Mouse (Mus musculus): Measurements from ENCODE around the gene Shmt2.

Gene Shmt2

GRCm38 (mm10) chr10:127522088-127522581 lies at the start of gene Shmt2:
TSS of gene Shmt2 (minus strand) at chr10:127522444.
- DNase-seq (ENCODE audit: low spot score in 2 of 2) = peak; percentile 93 to 94

- no peak for DNase-seq (ENCODE audit: low spot score in 2 of 2)
Measured at GRCm38 (mm10) chr10:127570937-127571641, 48.8 kb upstream of the Shmt2 start.

- DNase-seq (ENCODE audit: low spot score in 2 of 2) = no peak
Measured at GRCm38 (mm10) chr10:127570384-127570783, 48.1 kb upstream of the Shmt2 start.

GRCm38 (mm10) chr10:127569450-127569849 lies 47.2 kb upstream of the Shmt2 start:
- DNase-seq (ENCODE audit: low spot score in 2 of 2) = peak; percentile 72 to 84

DNA sequence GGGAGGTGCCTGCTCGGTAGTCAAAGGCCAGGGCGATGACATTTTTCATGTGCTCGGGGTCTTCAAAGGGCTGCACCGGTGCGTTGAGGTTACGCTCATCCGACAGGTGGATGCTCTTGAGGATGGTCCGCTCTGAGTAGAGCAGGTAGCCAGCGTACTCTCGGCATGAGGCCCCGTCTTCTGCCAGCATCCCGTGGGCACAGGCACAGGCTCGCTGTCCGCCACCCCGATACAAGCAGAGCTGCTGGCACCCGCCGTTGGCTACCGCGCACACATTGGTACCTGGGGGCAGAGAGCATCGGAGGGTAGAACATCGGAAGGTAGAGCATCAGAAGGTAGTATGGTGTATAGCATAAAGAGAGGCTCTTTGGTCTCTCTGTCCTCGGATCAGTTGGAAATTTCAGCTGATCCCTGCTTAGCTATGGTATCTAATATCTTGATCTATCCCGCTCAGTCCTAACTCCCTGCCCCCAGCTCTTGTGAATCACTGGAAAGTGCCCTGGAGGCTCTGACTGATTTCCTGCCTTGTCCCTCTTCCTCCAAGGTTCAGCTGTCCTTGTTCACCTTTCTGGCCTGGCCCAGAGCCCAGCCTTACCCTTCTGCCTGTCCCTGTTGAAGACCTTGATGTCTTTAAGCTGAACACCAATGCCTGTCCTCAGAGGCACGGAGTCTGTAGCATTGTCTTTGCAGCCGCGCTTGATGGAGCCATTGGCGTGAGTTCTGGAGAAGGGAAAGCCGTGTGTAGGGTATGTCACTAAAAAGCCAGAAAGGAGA lies 44.5 kb upstream of the Shmt2 start:
- no peak for DNase-seq (ENCODE audit: low spot score in 2 of 2)

DNA sequence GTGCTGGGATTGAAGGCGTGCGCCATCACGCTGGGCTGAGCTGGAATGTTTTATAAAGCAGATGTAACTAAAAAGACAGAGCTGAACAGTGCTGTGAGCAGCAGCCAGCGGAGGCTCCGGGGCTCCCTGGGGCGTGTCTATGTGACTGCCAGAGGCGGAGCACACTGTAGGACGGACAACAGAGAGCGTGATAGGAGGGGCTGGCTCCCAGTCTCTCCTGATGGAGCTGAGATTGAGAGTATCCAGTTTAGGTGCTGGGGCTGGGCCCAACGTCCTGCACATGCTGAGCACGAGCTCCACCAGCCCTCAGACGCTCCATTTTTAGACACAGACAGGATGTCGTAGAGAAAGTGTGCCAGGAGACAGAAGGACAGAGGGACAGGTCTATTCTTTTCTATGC lies 42.1 kb upstream of the Shmt2 start:
- DNase-seq (ENCODE audit: low spot score in 2 of 2) = no peak

- no peak for DNase-seq (ENCODE audit: low spot score in 2 of 2)
Measured at GRCm38 (mm10) chr10:127563840-127564239, 41.6 kb upstream of the Shmt2 start.

GRCm38 (mm10) chr10:127561145-127561544 lies 38.9 kb upstream of the Shmt2 start:
- DNase-seq (ENCODE audit: low spot score in 2 of 2) = no peak

DNA sequence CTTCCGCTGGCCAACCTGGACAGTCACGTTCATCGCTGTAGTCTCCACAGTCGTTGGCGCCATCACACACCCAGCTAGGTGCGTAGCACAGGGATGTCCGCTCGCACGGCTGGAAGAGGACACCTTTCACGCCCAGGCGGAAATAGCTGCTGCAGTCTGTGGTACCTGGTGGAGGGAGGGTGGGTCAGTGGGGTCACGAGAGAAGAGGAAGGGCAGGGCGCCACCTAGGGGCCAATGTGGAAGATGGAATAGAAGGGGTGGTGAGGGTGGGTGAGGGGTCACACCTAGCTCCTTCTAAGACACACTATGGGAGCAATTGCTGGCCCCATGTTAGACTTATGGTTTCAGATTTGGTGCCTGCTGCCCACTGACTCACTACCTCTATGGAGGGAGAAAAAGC lies 35.2 kb upstream of the Shmt2 start:
- no peak for DNase-seq (ENCODE audit: low spot score in 2 of 2)

GRCm38 (mm10) chr10:127555703-127556102 lies 33.5 kb upstream of the Shmt2 start:
- DNase-seq (ENCODE audit: low spot score in 2 of 2) = no peak

DNA sequence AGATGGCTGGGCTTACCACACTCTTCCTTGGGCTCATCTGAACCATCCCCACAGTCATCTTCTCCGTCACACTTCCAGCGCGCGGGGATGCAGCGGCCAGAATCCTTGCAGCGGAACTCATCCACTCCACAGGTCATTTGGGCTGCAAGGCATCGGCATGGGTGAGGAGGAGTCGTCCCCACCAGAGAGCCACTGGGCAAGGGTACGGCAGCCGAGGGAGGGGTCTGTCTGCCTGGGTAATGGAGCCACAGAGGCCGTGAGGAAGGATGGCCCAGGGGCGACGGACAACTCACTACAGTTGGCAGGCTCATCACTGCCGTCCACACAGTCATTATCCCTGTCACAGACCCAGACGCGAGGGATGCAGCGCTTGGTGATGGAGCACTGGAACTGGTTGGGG lies 27.6 kb upstream of the Shmt2 start:
- no peak for DNase-seq (ENCODE audit: low spot score in 2 of 2)

DNA sequence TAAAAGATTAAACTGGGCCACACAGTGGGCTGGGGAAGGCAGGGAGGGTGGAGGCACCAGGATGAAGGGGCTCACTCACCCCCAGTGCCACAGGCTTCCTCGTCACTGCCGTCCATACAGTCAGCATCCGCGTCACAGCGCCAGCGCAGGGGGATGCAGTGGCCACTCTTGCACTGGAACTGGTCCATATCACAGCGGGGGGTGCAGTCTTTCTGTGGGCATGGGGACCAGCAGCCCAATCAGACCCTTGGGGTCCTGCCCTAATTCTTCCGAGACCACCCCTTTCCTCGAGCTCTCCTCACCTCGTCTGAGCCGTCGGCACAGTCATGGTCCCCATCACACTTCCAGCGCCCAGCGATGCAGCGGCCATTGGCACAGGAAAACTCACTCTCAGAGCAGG lies 26.0 kb upstream of the Shmt2 start:
- no peak for DNase-seq (ENCODE audit: low spot score in 2 of 2)

GRCm38 (mm10) chr10:127546505-127546904 lies 24.3 kb upstream of the Shmt2 start:
- DNase-seq (ENCODE audit: low spot score in 2 of 2) = no peak

DNA sequence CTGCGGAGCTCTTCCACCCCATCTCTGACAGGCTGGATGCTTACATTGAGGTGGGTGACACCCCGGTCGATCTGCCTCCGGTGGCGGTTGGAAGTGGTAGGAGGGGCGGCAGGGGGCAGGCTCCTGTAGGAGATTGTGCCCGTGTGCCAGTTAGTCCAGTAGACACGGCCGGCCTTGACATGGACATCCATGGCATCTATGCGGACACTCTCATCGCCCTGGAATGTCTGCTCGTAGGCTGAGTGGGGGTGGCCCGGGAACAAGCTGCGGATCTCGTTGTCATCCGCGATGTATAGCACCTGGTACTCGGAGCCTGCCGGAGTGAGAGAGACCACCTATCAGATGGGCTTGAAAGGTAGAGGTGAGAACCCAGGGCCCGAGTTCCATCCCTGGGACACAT lies 22.1 kb upstream of the Shmt2 start:
- DNase-seq (ENCODE audit: low spot score in 2 of 2) = no peak

GRCm38 (mm10) chr10:127543916-127544315 lies 21.7 kb upstream of the Shmt2 start:
- no peak for DNase-seq (ENCODE audit: low spot score in 2 of 2)

DNA sequence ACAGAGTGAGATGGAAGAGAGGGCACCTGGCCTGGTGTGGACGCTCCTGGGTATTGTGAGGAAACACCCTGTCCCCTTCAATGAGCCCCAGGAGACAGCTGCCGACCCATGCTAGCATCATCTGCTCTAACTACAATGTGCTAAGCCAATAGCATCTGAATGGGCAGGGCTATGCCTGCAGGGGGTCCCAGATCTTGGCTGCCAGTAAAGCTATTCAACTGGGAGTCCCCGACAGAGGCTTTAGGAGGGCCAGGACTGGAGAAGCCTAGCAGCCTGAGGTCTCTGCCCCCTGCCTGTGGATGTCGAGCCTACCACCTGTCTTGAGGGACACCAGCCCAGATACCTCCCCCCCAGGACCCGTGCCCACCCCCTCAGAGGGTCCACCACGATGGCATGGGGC lies 20.5 kb upstream of the Shmt2 start:
- DNase-seq (ENCODE audit: low spot score in 2 of 2) = no peak

- no peak for DNase-seq (ENCODE audit: low spot score in 2 of 2)
Measured at GRCm38 (mm10) chr10:127542084-127542483, 19.8 kb upstream of the Shmt2 start.

DNA sequence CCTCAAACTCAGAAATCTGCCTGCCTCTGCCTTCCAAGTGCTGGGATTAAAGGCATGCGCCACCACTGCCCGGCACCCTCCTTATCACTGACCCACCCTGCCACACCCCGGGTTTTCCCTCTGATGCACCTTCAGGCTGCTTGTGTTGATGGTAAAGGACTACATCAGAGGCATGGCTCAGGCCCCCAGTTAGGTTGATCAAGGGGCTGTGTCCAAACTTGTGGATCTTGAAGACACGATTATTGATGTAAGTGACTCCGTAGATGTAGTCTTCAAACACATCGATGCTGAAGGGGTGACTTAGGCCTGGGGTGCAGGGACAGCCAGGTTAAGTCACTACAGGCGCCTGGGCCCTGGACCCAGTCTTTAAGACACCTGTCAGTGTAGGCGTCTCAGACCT lies 19.3 kb upstream of the Shmt2 start:
- no peak for DNase-seq (ENCODE audit: low spot score in 2 of 2)

GRCm38 (mm10) chr10:127537854-127538583 lies 15.8 kb upstream of the Shmt2 start:
- DNase-seq (ENCODE audit: low spot score in 2 of 2) = peak; percentile 87 to 90

DNA sequence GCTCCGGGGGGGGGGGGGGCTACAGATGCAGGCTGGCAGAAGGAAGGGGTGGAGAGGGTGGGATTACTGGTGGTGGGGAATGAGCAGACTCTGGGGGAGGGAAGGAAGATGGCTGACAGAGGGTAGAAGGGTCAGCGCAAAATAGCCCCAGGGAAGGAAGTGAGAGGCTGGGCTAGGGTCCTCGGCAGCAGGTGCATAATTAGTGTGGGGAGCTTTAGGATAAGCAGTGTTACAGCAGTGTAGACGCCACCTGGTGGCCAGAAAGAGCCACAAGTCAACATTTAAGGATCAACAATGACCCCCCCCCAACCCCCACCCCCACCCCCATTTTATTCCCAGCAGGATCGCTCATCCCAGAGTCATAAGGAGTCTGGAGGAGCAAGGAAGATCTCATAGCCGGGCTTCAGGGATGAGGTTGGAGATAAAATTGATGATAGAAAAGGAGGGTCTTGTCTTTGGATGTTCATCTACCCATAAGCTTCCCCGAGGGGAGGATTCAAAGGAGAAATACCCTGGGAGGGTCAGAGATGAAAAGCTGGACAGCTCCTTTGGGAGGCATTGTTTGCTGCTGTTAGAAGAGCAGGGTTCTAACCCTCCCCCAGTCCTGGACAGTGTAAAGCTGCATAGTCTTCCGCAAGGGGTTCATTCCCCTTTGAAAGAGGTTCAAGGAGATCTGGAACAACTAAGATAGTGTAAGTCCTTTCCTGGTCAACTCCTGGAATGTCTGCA lies 14.5 kb upstream of the Shmt2 start:
- DNase-seq (ENCODE audit: low spot score in 2 of 2) = peak; percentile 73 to 79

GRCm38 (mm10) chr10:127534929-127535384 lies 12.7 kb upstream of the Shmt2 start:
- DNase-seq (ENCODE audit: low spot score in 2 of 2) = no peak

Data from right cerebral cortex, postnatal 10 days (tissue).